Mouse (Mus musculus) mature B cell (primary cell): ENCODE results near the gene Vps29.

Source experiments
- in situ Hi-C: fragments of 300-500 bp; cut with MboI; formaldehyde crosslinking; loops from 2 replicates; pipeline ENCODE4 v1.14.3; 2019

Gene Vps29

GRCm38 (mm10) chr5:122399871-122400270 lies 45.7 kb downstream of the Vps29 start:
- in situ Hi-C loops = no loop called here

- in situ Hi-C loops = no loop called here
Observed at GRCm38 (mm10) chr5:122400628-122401302, 46.6 kb downstream of the Vps29 start.

GRCm38 (mm10) chr5:122401303-122401640 lies 47.1 kb downstream of the Vps29 start:
- in situ Hi-C loops = no loop called here

GRCm38 (mm10) chr5:122402160-122402559 lies 48.0 kb downstream of the Vps29 start:
- in situ Hi-C loops = no loop called here

GRCm38 (mm10) chr5:122402772-122403171 lies 48.6 kb downstream of the Vps29 start:
- in situ Hi-C loops = no loop called here

GRCm38 (mm10) chr5:122403362-122403761 lies 49.2 kb downstream of the Vps29 start:
- in situ Hi-C loops = no loop called here

- in situ Hi-C loops = no loop called here
Observed at GRCm38 (mm10) chr5:122405537-122405936, 51.4 kb downstream of the Vps29 start.

- in situ Hi-C loops = no loop called here
Observed at GRCm38 (mm10) chr5:122409692-122410645, 55.8 kb downstream of the Vps29 start.

- in situ Hi-C loops = no loop called here
Observed at GRCm38 (mm10) chr5:122411892-122412291, 57.7 kb downstream of the Vps29 start.

- in situ Hi-C loops = no loop called here
Observed at GRCm38 (mm10) chr5:122412826-122413225, 58.7 kb downstream of the Vps29 start.

- in situ Hi-C loops = no loop called here
Observed at GRCm38 (mm10) chr5:122414351-122414750, 60.2 kb downstream of the Vps29 start.
